Mouse (Mus musculus): ENCODE data around the gene Psip1. TPM values are rescaled to one million over a fixed set of nuclear protein-coding genes. Genes with fewer than 3 reads are reported as not detected.
"Not testable (repeated sequence)": the region's sequence is repeated elsewhere in the genome, so short reads cannot be mapped to it uniquely, and the experiment has no call there.

Psip1 gene
- total and polyA plus RNA-seq, 2 experiments, result 4.4 to 16.0 TPM

GRCm38 (mm10) chr4:83520308-83520707 is 34.0 kb upstream of the Psip1 start:
- peaks cover 4% of the 10 kb centered on the region; the same call in 1 of the 2 replicates for H3K4me1 ChIP-seq (ENCODE audit: control insufficient read depth, insufficient read depth, low read length)
- DNase-seq (ENCODE audit: extremely low read depth, low read depth, low spot score), result no peak
- TF ChIP-seq CTCF (IDR thresholded peaks at IDR 0.05; ENCODE audit: low read depth, low read length) (peak; percentile 12; the same call in 1 of the 2 replicates), POLR2A (IDR thresholded peaks at IDR 0.05; ENCODE audit: extremely low read depth, insufficient read depth, low read length) (no peak)
- H3K27ac ChIP-seq (replicated peaks; ENCODE audit: insufficient read depth, low read depth, low read length), result no peak overlapping the region
- H3K27me3 ChIP-seq (ENCODE audit: control insufficient read depth, insufficient read depth, low read length), result no peaks in the 10 kb centered on the region
- no peak overlapping the region for H3K4me3 ChIP-seq (ENCODE audit: insufficient read depth, low read depth, low read length)
- WGBS, result 88% methylated on average over 4 of the region's 4 CpGs
- no peaks in the 10 kb centered on the region for H3K36me3 ChIP-seq (ENCODE audit: control insufficient read depth, insufficient read depth, low read length)
- H3K79me2 ChIP-seq (ENCODE audit: control insufficient read depth, insufficient read depth, low read length), result no peaks in the 10 kb centered on the region
- no peak overlapping the region for H3K9ac ChIP-seq (ENCODE audit: low read depth, low read length)

GRCm38 (mm10) chr4:83519807-83520206 is 33.5 kb upstream of the Psip1 start:
- Histone ChIP-seq H3K79me2 (ENCODE audit: control insufficient read depth, insufficient read depth, low read length) (no peaks in the 10 kb centered on the region), H3K4me3 (ENCODE audit: insufficient read depth, low read depth, low read length) (no peak overlapping the region)
- no peak for TF ChIP-seq POLR2A (IDR thresholded peaks at IDR 0.05; ENCODE audit: extremely low read depth, insufficient read depth, low read length)
- no peak for TF ChIP-seq CTCF (IDR thresholded peaks at IDR 0.05; ENCODE audit: low read depth, low read length)

GRCm38 (mm10) chr4:83519148-83519547 is 32.9 kb upstream of the Psip1 start:
- Histone ChIP-seq H3K27ac (replicated peaks; ENCODE audit: insufficient read depth, low read depth, low read length) (no peak overlapping the region), H3K9ac (ENCODE audit: low read depth, low read length) (no peak overlapping the region), H3K79me2 (ENCODE audit: control insufficient read depth, insufficient read depth, low read length) (no peaks in the 10 kb centered on the region), H3K36me3 (ENCODE audit: control insufficient read depth, insufficient read depth, low read length) (no peaks in the 10 kb centered on the region), H3K4me1 (ENCODE audit: control insufficient read depth, insufficient read depth, low read length) (peaks cover 2% of the 10 kb centered on the region; the same call in 1 of the 2 replicates), H3K27me3 (ENCODE audit: control insufficient read depth, insufficient read depth, low read length) (no peaks in the 10 kb centered on the region), H3K4me3 (ENCODE audit: insufficient read depth, low read depth, low read length) (no peak overlapping the region)
- TF ChIP-seq CTCF (IDR thresholded peaks at IDR 0.05; ENCODE audit: low read depth, low read length), result no peak
- no peak for TF ChIP-seq POLR2A (IDR thresholded peaks at IDR 0.05; ENCODE audit: extremely low read depth, insufficient read depth, low read length)
- 14% methylated on average over 2 of the region's 2 CpGs for WGBS
- peak; percentile 75 for DNase-seq (ENCODE audit: extremely low read depth, low read depth, low spot score)

More at GRCm38 (mm10) chr4:83519807-83520206, 33.5 kb upstream of the Psip1 start:
- H3K36me3 ChIP-seq (ENCODE audit: control insufficient read depth, insufficient read depth, low read length), result no peaks in the 10 kb centered on the region
- no peak overlapping the region for H3K9ac ChIP-seq (ENCODE audit: low read depth, low read length)
- peaks cover 4% of the 10 kb centered on the region; the same call in 1 of the 2 replicates for H3K4me1 ChIP-seq (ENCODE audit: control insufficient read depth, insufficient read depth, low read length)
- DNase-seq (ENCODE audit: extremely low read depth, low read depth, low spot score), result no peak
- H3K27ac ChIP-seq (replicated peaks; ENCODE audit: insufficient read depth, low read depth, low read length), result no peak overlapping the region
- no peaks in the 10 kb centered on the region for H3K27me3 ChIP-seq (ENCODE audit: control insufficient read depth, insufficient read depth, low read length)

DNA sequence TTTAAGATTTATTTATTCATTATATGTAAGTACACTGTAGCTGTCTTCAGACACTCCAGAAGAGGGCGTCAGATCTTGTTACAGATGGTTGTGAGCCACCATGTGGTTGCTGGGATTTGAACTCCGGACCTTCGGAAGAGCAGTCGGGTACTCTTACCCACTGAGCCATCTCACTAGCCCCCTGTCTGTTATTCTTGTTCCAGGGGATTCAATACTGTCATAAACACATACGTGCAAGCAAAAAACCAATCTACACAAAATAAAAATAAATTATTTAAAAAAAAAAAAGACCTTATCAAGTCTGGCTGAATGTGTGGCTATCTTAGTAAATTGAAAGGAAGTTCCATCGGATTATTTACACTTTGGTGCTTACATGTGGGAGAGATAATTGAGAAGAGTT is 29.9 kb upstream of the Psip1 start:
- not testable (repeated sequence) for H3K79me2 ChIP-seq (ENCODE audit: control insufficient read depth, insufficient read depth, low read length); H3K9ac ChIP-seq (ENCODE audit: low read depth, low read length); H3K36me3 ChIP-seq (ENCODE audit: control insufficient read depth, insufficient read depth, low read length); H3K27ac ChIP-seq (replicated peaks; ENCODE audit: insufficient read depth, low read depth, low read length); DNase-seq (ENCODE audit: extremely low read depth, low read depth, low spot score); H3K4me1 ChIP-seq (ENCODE audit: control insufficient read depth, insufficient read depth, low read length); H3K27me3 ChIP-seq (ENCODE audit: control insufficient read depth, insufficient read depth, low read length); H3K4me3 ChIP-seq (ENCODE audit: insufficient read depth, low read depth, low read length)
- 88% methylated on average over 5 of the region's 6 CpGs for WGBS

DNA sequence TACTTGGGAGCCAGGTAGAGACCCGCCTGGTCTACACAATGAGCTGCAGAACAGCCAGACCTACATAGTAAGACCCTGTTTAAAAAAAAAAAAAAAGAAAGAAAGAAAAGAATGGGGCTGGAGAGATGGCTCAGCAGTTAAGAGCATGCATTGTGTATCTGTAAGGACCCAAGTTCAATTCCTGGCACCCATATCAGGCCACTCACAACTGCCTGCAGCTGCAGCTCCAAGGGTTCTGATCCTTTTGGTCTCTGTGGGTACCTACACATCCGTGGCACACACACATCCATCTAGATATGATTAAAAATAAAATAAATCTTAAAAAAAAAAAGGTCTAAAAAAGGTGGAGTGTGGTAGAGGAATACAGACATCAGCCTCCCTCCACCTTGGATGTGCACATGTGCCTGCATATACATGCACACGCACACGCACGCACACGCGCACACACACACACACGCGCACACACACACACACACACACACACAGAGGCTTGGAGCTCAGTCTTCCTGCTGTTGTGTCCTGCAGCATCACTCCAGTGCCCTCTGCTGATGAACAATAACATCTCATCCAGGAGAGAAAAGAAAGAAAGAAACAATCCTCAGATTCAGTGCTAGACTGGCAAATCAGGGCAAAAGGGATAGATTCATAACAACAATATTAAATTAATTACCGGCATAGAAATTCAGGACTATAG is 28.9 kb upstream of the Psip1 start:
- Histone ChIP-seq H3K9ac (ENCODE audit: low read depth, low read length) (no peak overlapping the region), H3K4me3 (ENCODE audit: insufficient read depth, low read depth, low read length) (no peak overlapping the region), H3K79me2 (ENCODE audit: control insufficient read depth, insufficient read depth, low read length) (no peaks in the 10 kb centered on the region), H3K27me3 (ENCODE audit: control insufficient read depth, insufficient read depth, low read length) (no peaks in the 10 kb centered on the region), H3K27ac (replicated peaks; ENCODE audit: insufficient read depth, low read depth, low read length) (no peak overlapping the region), H3K36me3 (ENCODE audit: control insufficient read depth, insufficient read depth, low read length) (no peaks in the 10 kb centered on the region), H3K4me1 (ENCODE audit: control insufficient read depth, insufficient read depth, low read length) (peaks cover 2% of the 10 kb centered on the region; the same call in 1 of the 2 replicates)
- DNase-seq (ENCODE audit: extremely low read depth, low read depth, low spot score), result no peak
- TF ChIP-seq CTCF (IDR thresholded peaks at IDR 0.05; ENCODE audit: low read depth, low read length), result peak; percentile 29; the same call in 1 of the 2 replicates
- no peak for TF ChIP-seq POLR2A (IDR thresholded peaks at IDR 0.05; ENCODE audit: extremely low read depth, insufficient read depth, low read length)
- WGBS, result 84% methylated on average over 10 of the region's 10 CpGs

DNA sequence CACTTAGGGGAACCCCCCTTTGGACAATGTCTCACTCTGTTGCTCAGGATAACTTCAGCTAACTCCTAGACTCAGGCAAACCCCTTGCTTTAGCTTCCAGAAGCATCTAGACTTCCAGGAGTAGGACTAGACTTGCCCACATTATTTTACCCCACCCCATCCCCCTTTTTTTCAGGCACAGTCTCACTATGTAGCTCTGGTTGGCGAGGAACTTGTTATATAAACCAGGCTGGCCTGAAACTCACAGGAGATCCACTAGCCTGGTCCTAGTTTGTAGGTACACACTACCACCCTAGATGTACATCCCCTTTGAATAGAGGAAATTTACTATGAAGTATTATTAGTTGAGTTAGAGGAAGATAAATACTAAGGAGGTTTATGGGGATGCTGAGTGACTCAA is 27.9 kb upstream of the Psip1 start:
- Histone ChIP-seq H3K79me2 (ENCODE audit: control insufficient read depth, insufficient read depth, low read length) (no peaks in the 10 kb centered on the region), H3K27me3 (ENCODE audit: control insufficient read depth, insufficient read depth, low read length) (no peaks in the 10 kb centered on the region), H3K4me1 (ENCODE audit: control insufficient read depth, insufficient read depth, low read length) (peaks cover 2% of the 10 kb centered on the region; the same call in 1 of the 2 replicates), H3K27ac (replicated peaks; ENCODE audit: insufficient read depth, low read depth, low read length) (no peak overlapping the region), H3K9ac (ENCODE audit: low read depth, low read length) (no peak overlapping the region), H3K36me3 (ENCODE audit: control insufficient read depth, insufficient read depth, low read length) (no peaks in the 10 kb centered on the region), H3K4me3 (ENCODE audit: insufficient read depth, low read depth, low read length) (no peak overlapping the region)
- no peak for DNase-seq (ENCODE audit: extremely low read depth, low read depth, low spot score)
- TF ChIP-seq POLR2A (IDR thresholded peaks at IDR 0.05; ENCODE audit: extremely low read depth, insufficient read depth, low read length) (no peak), CTCF (IDR thresholded peaks at IDR 0.05; ENCODE audit: low read depth, low read length) (no peak)
- WGBS, result 94% methylated on average over 1 of the region's 1 CpGs
